ENCODE assay signal across 19 mouse cellular contexts in genomic region chr13:83328488-83328887, GRCm38 (mm10).
"Had no signal": no experiment of that assay in that cellular context is flagged by ENCODE, and none has a peak within 500 bp of the region (broad histone marks: within the 10 kb centered on the region; RNA-seq: fewer than 3 reads in every experiment).

No protein-coding gene starts in this region.

- H3K36me3 ChIP-seq: intestine, embryonic 15.5 days; limb, embryonic 10.5 days; limb, embryonic 13.5 days; liver, embryonic 12.5 days; liver, embryonic 15.5 days; lung, embryonic 15.5 days had no signal

- H3K9ac ChIP-seq: intestine, embryonic 15.5 days; limb, embryonic 13.5 days; liver, embryonic 12.5 days; liver, embryonic 15.5 days; lung, embryonic 15.5 days had no signal

- H3K27me3 ChIP-seq: intestine, embryonic 15.5 days; limb, embryonic 13.5 days; liver, embryonic 12.5 days; liver, embryonic 15.5 days; lung, embryonic 15.5 days had no signal

- DNase-seq: kidney, adult 11 months; kidney, adult 8-10 months; kidney, postnatal 25 days; layer of hippocampus, adult 9-11 months; liver; lung, postnatal 10 days; lung, postnatal 36 days; thymus, postnatal 36 days had no signal

- H3K4me2 ChIP-seq: intestine, embryonic 15.5 days; limb, embryonic 13.5 days; liver, embryonic 12.5 days; liver, embryonic 15.5 days; lung, embryonic 15.5 days had no signal

- ATAC-seq: intestine, embryonic 15.5 days; liver, embryonic 12.5 days; midbrain, embryonic 16.5 days had no signal

- H3K9me3 ChIP-seq: intestine, embryonic 15.5 days; limb, embryonic 10.5 days; limb, embryonic 13.5 days; liver, embryonic 12.5 days; liver, embryonic 15.5 days; lung, embryonic 15.5 days had no signal

- H3K27ac ChIP-seq: intestine, embryonic 15.5 days; kidney, postnatal 0 days; layer of hippocampus, adult 2 months; limb, embryonic 10.5 days; limb, embryonic 13.5 days; liver, embryonic 12.5 days; liver, embryonic 15.5 days; lung, embryonic 15.5 days; stomach, postnatal 0 days had no signal

- H3K4me1 ChIP-seq: intestine, embryonic 15.5 days; limb, embryonic 10.5 days; lung, embryonic 15.5 days had no signal

- H3K4me3 ChIP-seq: intestine, embryonic 15.5 days; layer of hippocampus, adult 2 months; limb, embryonic 10.5 days; limb, embryonic 13.5 days; liver, embryonic 12.5 days; liver, embryonic 15.5 days; lung, embryonic 15.5 days; myocyte had no signal
